ENCODE assay signal across 8 mouse cellular contexts in genomic region chr3:90475831-90476611, GRCm38 (mm10). TPM values are rescaled to one million over a fixed set of nuclear protein-coding genes. Genes with fewer than 3 reads are reported as not detected.
DNase-seq lines count a peak whose midpoint lies in the region; ATAC-seq and TF ChIP-seq lines count a peak whose summit lies in the region.

Gene Ilf2, plus strand, starts transcription at chr3:90476126.

- TF ChIP-seq CTCF in CH12.LX (conservative IDR thresholded peaks at IDR 0.05 in 1 of 2, IDR thresholded peaks at IDR 0.05 in 1 of 2; ENCODE audit: low read depth in 2 of 2, low read length in 2 of 2), result peak in 1 of 2 experiments; percentile 59; a peak in 2 of 4 replicates

- ATAC-seq in forebrain, embryonic 11.5 days (replicated peaks; ENCODE audit: low FRiP score), result peak; percentile 100
- peak; percentile 98 for ATAC-seq in heart, embryonic 16.5 days (replicated peaks; ENCODE audit: extremely low read depth, insufficient read depth, low FRiP score)
- peak; percentile 99 for ATAC-seq in liver, embryonic 15.5 days (ENCODE audit: insufficient read depth)
- peak; percentile 99 for ATAC-seq in neural tube, embryonic 12.5 days (ENCODE audit: low FRiP score, low read depth)

- peaks cover 2 to 18% of the 10 kb centered on the region in 2 experiments; a peak in 2 of 4 replicates for H3K4me1 ChIP-seq in CH12.LX (ENCODE audit: control insufficient read depth in 1 of 2, insufficient read depth in 2 of 2)
- H3K4me1 ChIP-seq in forebrain, embryonic 11.5 days (replicated peaks; ENCODE audit: control insufficient read depth, insufficient read depth, low read length), result peaks cover 3% of the 10 kb centered on the region; the same call in 1 of the 2 replicates
- peaks cover 6% of the 10 kb centered on the region for H3K4me1 ChIP-seq in heart, embryonic 16.5 days (ENCODE audit: control insufficient read depth, insufficient read depth, low read length)
- peaks cover 20% of the 10 kb centered on the region for H3K4me1 ChIP-seq in liver, embryonic 15.5 days (replicated peaks)
- H3K4me1 ChIP-seq in neural tube, embryonic 12.5 days, result 0 out of 2 replicates have a peak, but pooled peaks cover 6% of the 10 kb centered on the region

- peak; percentile 96 for TF ChIP-seq POLR2A in CH12.LX (IDR thresholded peaks at IDR 0.05; ENCODE audit: low read depth, low read length)

- H3K79me2 ChIP-seq in CH12.LX (replicated peaks; ENCODE audit: control insufficient read depth, extremely low read depth, insufficient read depth, poor library complexity, severe bottlenecking), result peaks cover 34% of the 10 kb centered on the region

- H3K9me3 ChIP-seq in CH12.LX (replicated peaks; ENCODE audit: low read length), result no peaks in the 10 kb centered on the region
- no peaks in the 10 kb centered on the region for H3K9me3 ChIP-seq in forebrain, embryonic 11.5 days (ENCODE audit: control insufficient read depth, low read length)
- no peaks in the 10 kb centered on the region for H3K9me3 ChIP-seq in heart, embryonic 16.5 days (replicated peaks; ENCODE audit: control insufficient read depth, low read length)
- H3K9me3 ChIP-seq in liver, embryonic 15.5 days (replicated peaks), result no peaks in the 10 kb centered on the region
- H3K9me3 ChIP-seq in neural tube, embryonic 12.5 days, result no peaks in the 10 kb centered on the region

- WGBS in forebrain, embryonic 11.5 days, result under 1% methylated on average over 45 of the region's 45 CpGs
- under 1% methylated on average over 45 of the region's 45 CpGs for WGBS in heart, embryonic 16.5 days
- under 1% methylated on average over 45 of the region's 45 CpGs for WGBS in liver, embryonic 15.5 days (ENCODE audit: insufficient replicate concordance)
- under 1% methylated on average over 45 of the region's 45 CpGs for whole genome bisulfite sequencing in neural tube, embryonic 12.5 days

- peak within 1 kb of the TSS; percentile 76 to 89 (median 89) for H3K4me3 ChIP-seq in CH12.LX (replicated peaks in 1 of 3; ENCODE audit: low read depth in 2 of 3, low read length in 2 of 3, poor library complexity in 1 of 3)
- H3K4me3 ChIP-seq in forebrain, embryonic 11.5 days (ENCODE audit: low read depth, low read length), result peak within 1 kb of the TSS; percentile 83
- peak within 1 kb of the TSS; percentile 76 for H3K4me3 ChIP-seq in heart, embryonic 16.5 days (ENCODE audit: low read length)
- peak within 1 kb of the TSS; percentile 75 for H3K4me3 ChIP-seq in liver, embryonic 15.5 days (replicated peaks)
- H3K4me3 ChIP-seq in neural tube, embryonic 12.5 days, result peak within 1 kb of the TSS; percentile 76

- in situ Hi-C loops in CH12.LX (cut with MboI; ENCODE audit: low pct_ligation_motif_present, low pct_unique_long_range_greater_than_20kb, low sequenced_read_pairs), result no loop called here

- no peaks in the 10 kb centered on the region for H3K27me3 ChIP-seq in CH12.LX (replicated peaks)
- H3K27me3 ChIP-seq in forebrain, embryonic 11.5 days (ENCODE audit: control insufficient read depth, insufficient read depth, low read length), result no peaks in the 10 kb centered on the region
- no peaks in the 10 kb centered on the region for H3K27me3 ChIP-seq in heart, embryonic 16.5 days (ENCODE audit: control insufficient read depth, insufficient read depth, low read length)
- no peaks in the 10 kb centered on the region for H3K27me3 ChIP-seq in liver, embryonic 15.5 days
- no peaks in the 10 kb centered on the region for H3K27me3 ChIP-seq in neural tube, embryonic 12.5 days (replicated peaks)

- TF ChIP-seq EP300 in CH12.LX (IDR thresholded peaks at IDR 0.05; ENCODE audit: low read length), result no peak

- peaks cover 11 to 31% of the 10 kb centered on the region in 2 experiments for H3K36me3 ChIP-seq in CH12.LX (replicated peaks in 1 of 2; ENCODE audit: control insufficient read depth in 1 of 2, insufficient read depth in 1 of 2, low read length in 1 of 2)
- H3K36me3 ChIP-seq in forebrain, embryonic 11.5 days (ENCODE audit: control insufficient read depth, insufficient read depth, low read length), result peaks cover 10% of the 10 kb centered on the region; the same call in 1 of the 2 replicates
- peaks cover 24% of the 10 kb centered on the region for H3K36me3 ChIP-seq in heart, embryonic 16.5 days (ENCODE audit: control insufficient read depth, insufficient read depth)
- H3K36me3 ChIP-seq in liver, embryonic 15.5 days (replicated peaks), result peaks cover 33% of the 10 kb centered on the region
- peaks cover 33% of the 10 kb centered on the region for H3K36me3 ChIP-seq in neural tube, embryonic 12.5 days

- peak within 1 kb of the TSS; percentile 98 for H3K4me2 ChIP-seq in CH12.LX (ENCODE audit: insufficient read depth, low read depth, poor library complexity, severe bottlenecking)
- H3K4me2 ChIP-seq in forebrain, embryonic 11.5 days (ENCODE audit: low read depth, low read length, severe bottlenecking), result peak within 1 kb of the TSS; percentile 85
- H3K4me2 ChIP-seq in heart, embryonic 16.5 days (ENCODE audit: low read depth, low read length), result peak within 1 kb of the TSS; percentile 66
- H3K4me2 ChIP-seq in liver, embryonic 15.5 days, result peak within 1 kb of the TSS; percentile 73
- peak within 1 kb of the TSS; percentile 71 for H3K4me2 ChIP-seq in neural tube, embryonic 12.5 days (replicated peaks)

- dilution Hi-C loops in CH12.LX (cut with MboI; ENCODE audit: extremely low pct_ligation_motif_present, extremely low pct_unique_long_range_greater_than_20kb, low sequenced_read_pairs), result no loop called here

- H3K9ac ChIP-seq in CH12.LX (ENCODE audit: insufficient read depth, low read depth), result peak within 1 kb of the TSS; percentile 76
- H3K9ac ChIP-seq in forebrain, embryonic 11.5 days (ENCODE audit: low read length), result peak within 1 kb of the TSS; percentile 93
- peak within 1 kb of the TSS; percentile 91 for H3K9ac ChIP-seq in heart, embryonic 16.5 days (ENCODE audit: low read length)
- peak within 1 kb of the TSS; percentile 79 for H3K9ac ChIP-seq in liver, embryonic 15.5 days
- H3K9ac ChIP-seq in neural tube, embryonic 12.5 days, result peak within 1 kb of the TSS; percentile 85

- peak; percentile 97 for DNase-seq in CH12.LX (ENCODE audit: extremely low read depth)
- peak; percentile 94 for DNase-seq in c-Kit-positive CD71-positive TER-119-negative erythroid progenitor cells, embryonic 14.5 days (ENCODE audit: low read depth)
- peak; percentile 97 for DNase-seq in forebrain, embryonic 11.5 days (ENCODE audit: low spot score)
- peak; percentile 95 to 97 for DNase-seq in kidney, postnatal 36 days
- peak; percentile 97 for DNase-seq in telencephalon, adult 2 months (ENCODE audit: low read depth, low spot score)

- no peak within 1 kb of the TSS for H3K27ac ChIP-seq in CH12.LX (ENCODE audit: insufficient read depth, low read depth)
- peak within 1 kb of the TSS; percentile 90 for H3K27ac ChIP-seq in forebrain, embryonic 11.5 days (ENCODE audit: low read depth, low read length)
- peak within 1 kb of the TSS; percentile 93 for H3K27ac ChIP-seq in heart, embryonic 16.5 days (ENCODE audit: low read length)
- peak within 1 kb of the TSS; percentile 85 for H3K27ac ChIP-seq in liver, embryonic 15.5 days (replicated peaks)
- peak within 1 kb of the TSS; percentile 90 for H3K27ac ChIP-seq in neural tube, embryonic 12.5 days

- TF ChIP-seq RAD21 in CH12.LX (IDR thresholded peaks at IDR 0.05; ENCODE audit: low read depth, low read length), result no peak

TF ChIP-seq in CH12.LX, 34 proteins besides CTCF, POLR2A, EP300 and RAD21 (continues in another document):
- TF ChIP-seq JUN (IDR thresholded peaks at IDR 0.05; ENCODE audit: insufficient read depth, low read depth, low read length), result no peak
- no peak for TF ChIP-seq RCOR1 (conservative IDR thresholded peaks at IDR 0.05; ENCODE audit: low read depth, low read length)
- TF ChIP-seq CHD2 (IDR thresholded peaks at IDR 0.05; ENCODE audit: low read length), result peak; percentile 90
- TF ChIP-seq ZC3H11A (IDR thresholded peaks at IDR 0.05; ENCODE audit: low read depth, low read length), result no peak
- peak; percentile 93 for TF ChIP-seq MAFK (IDR thresholded peaks at IDR 0.05; ENCODE audit: insufficient replicate concordance, low read length)
- peak; percentile 43; the same call in 1 of the 2 replicates for TF ChIP-seq MAX (IDR thresholded peaks at IDR 0.05; ENCODE audit: low read length)
- 0 out of 2 replicates have a peak, but pooled peaks have one; percentile 49 for TF ChIP-seq POLR2AphosphoS2 (IDR thresholded peaks at IDR 0.05; ENCODE audit: low read depth, low read length)
- peak; percentile 78; the same call in 1 of the 2 replicates for TF ChIP-seq E2F4 (IDR thresholded peaks at IDR 0.05; ENCODE audit: insufficient replicate concordance, low read depth, low read length)
- peak; percentile 89; the same call in 1 of the 2 replicates for TF ChIP-seq KAT2A (IDR thresholded peaks at IDR 0.05; ENCODE audit: insufficient replicate concordance, low read length)
- TF ChIP-seq PAX5 (IDR thresholded peaks at IDR 0.05; ENCODE audit: low read length), result no peak
- TF ChIP-seq CHD1 (IDR thresholded peaks at IDR 0.05; ENCODE audit: low read depth, low read length), result no peak
- TF ChIP-seq NELFE (IDR thresholded peaks at IDR 0.05; ENCODE audit: low read depth, low read length), result peak; percentile 93
- TF ChIP-seq JUND (conservative IDR thresholded peaks at IDR 0.05; ENCODE audit: low read depth, low read length), result no peak
- no peak for TF ChIP-seq ZKSCAN1 (IDR thresholded peaks at IDR 0.05; ENCODE audit: borderline replicate concordance, low read depth, low read length)
- TF ChIP-seq USF1 (IDR thresholded peaks at IDR 0.05; ENCODE audit: low read depth, low read length), result no peak
- no peak for TF ChIP-seq SMC3 (IDR thresholded peaks at IDR 0.05; ENCODE audit: low read depth, low read length)
- TF ChIP-seq GABPA (IDR thresholded peaks at IDR 0.05; ENCODE audit: insufficient replicate concordance, low read depth, low read length), result no peak
- TF ChIP-seq MXI1 (IDR thresholded peaks at IDR 0.05; ENCODE audit: low read depth, low read length), result peak; percentile 67
- TF ChIP-seq UBTF (IDR thresholded peaks at IDR 0.05; ENCODE audit: low read depth, low read length), result no peak
- 0 out of 2 replicates have a peak, but pooled peaks have one; percentile 54 for TF ChIP-seq MYC (IDR thresholded peaks at IDR 0.05; ENCODE audit: low read depth, low read length)
- no peak for TF ChIP-seq USF2 (conservative IDR thresholded peaks at IDR 0.05; ENCODE audit: low read depth, low read length)
- peak; percentile 73; the same call in 1 of the 2 replicates for TF ChIP-seq ZMIZ1 (IDR thresholded peaks at IDR 0.05; ENCODE audit: low read depth, low read length)

RNA-seq across cellular contexts. Expression of gene Ilf2, which starts in this region (rescaled TPM):
- total RNA-seq in CH12.LX (2012; rRNA removed) (120 and 148 TPM in 2 replicates), CH12.LX (2014; rRNA removed) (182 and 208 TPM in 2 replicates)
- polyA plus RNA-seq in CH12.LX (2012; ENCODE audit: insufficient read length, low read depth), result 197 and 199 TPM in 2 replicates
- polyA plus RNA-seq in forebrain, embryonic 11.5 days (2014; fragmentation: Nextera tagmentation; extraction: Ambion mirVana), result 365 and 366 TPM in 2 replicates
- 103 and 104 TPM in 2 replicates for polyA plus RNA-seq in heart, embryonic 16.5 days (2015; fragmentation: Nextera tagmentation; extraction: Ambion mirVana)
- polyA plus RNA-seq in liver, embryonic 15.5 days (2015; fragmentation: Nextera tagmentation; extraction: Ambion mirVana), result 48.2 and 50.8 TPM in 2 replicates
- polyA plus RNA-seq in neural tube, embryonic 12.5 days (2016; fragmentation: Nextera tagmentation; extraction: Ambion mirVana), result 322 and 326 TPM in 2 replicates
